Mouse (Mus musculus): ENCODE data around the gene Sppl3. TPM values are rescaled to one million over a fixed set of nuclear protein-coding genes. Genes with fewer than 3 reads are reported as not detected.
A peak's percentile ranks its signal among the peaks of the same experiment; 100 is the strongest.

Sppl3 gene
- 42.8 and 43.9 TPM in 2 replicates for total RNA-seq (2014; fragmentation: Nextera tagmentation)
- total RNA-seq (2017): 21.7 and 26.5 TPM in 2 replicates

DNA sequence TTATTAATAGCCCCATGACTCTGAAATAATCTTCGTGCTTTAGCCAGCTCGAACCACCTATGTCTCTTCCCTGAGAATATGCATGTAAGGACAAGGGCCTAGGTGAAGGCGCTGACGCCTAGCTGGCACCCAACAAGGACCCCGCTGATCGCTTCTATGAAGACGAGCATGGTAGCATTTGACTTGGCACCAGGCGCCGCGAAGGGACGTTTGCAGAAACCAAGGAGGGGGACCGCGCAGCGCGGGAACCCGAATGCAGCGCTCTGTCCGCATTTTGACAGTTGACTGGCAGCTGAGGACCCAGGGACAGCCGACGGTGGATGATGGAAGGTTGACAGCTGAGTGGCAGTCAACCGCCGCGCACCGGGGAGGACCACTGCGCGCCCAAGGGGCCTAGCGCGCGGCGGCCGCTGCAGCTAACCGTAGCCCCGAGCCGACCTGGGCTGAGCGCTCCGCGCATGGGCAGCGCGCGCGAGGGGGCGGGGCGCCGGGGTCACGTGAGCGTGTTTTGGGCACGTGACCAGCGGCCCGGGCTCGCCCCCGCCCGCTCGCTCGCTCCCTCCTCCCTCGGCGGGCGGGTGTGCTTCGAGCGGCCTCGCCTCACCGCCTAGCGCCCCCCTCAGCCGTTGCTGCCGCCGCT is at the start of gene Sppl3:
Gene Sppl3 (plus strand): TSS at position 561 of the 640 bp plus-strand sequence.
- peak; percentile 67 for ATAC-seq (replicated peaks; ENCODE audit: poor library complexity, severe bottlenecking)

DNA sequence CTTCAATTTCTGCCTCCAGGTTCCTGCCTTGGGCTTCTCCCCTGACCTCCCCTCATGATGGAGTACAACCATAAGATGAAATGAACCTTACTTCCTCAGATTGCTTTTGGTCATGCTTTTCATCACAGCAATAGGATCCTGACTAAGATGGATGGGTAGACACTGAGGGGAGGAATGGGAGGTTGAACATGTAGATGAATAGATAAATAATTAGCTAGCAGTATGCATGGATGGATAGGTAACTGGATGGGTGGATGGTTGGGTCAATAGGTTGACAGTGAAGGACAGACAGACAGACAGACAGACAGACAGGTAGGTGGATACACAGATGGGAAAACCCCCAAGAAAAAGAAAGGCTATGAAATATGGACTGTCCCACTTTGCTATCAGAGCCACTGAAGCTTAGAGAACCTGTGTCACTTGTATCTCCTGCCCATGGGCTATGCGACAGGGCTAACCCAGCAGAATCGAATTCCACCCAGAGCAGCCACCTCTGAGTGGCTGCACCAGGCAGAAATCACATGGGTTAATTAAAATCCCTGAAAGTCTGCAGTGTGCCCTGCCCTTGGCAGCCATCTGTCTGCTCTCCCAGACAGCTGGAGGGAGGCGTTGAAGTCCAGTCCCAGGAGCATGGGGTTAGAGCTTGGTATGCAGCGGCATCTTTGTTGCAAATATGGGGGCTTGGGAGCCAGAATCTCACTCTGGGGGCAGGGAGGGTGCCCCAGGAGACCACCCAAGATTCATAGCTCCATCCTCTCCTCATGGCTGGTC is 49.2 kb upstream of the Sppl3 start:
- ATAC-seq (replicated peaks; ENCODE audit: poor library complexity, severe bottlenecking): no peak

DNA sequence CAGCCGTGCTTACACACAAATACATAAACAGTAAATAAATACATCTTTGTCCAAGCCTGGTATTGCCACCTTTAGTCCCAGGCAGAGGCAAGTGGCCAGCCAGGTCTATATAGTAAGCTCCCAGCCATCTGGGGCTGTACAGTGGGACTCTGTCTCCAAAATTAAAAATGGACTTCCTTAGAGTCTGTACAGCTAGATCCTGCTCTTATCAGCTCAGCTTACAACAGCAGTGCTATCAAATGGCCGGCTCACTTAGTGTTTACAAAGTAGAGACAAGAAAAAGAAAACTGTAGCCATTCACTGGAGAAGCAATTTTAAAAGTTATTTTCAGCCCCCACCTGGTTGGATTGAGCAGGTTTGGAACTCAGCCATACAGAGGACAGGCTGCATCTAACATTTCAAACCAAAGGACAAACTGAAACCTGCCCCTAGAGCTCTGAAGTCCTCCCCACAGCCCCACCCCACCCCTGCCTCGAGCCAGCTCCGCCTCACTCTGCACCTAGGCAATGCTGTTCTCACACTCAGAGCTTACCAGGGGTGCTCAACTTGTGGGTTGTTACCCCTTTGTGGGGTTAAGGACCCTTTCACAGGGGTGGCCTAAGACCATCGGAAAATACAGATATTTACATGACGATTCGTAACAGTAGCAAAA is 46.5 kb upstream of the Sppl3 start:
- no peak for ATAC-seq (replicated peaks; ENCODE audit: poor library complexity, severe bottlenecking)

DNA sequence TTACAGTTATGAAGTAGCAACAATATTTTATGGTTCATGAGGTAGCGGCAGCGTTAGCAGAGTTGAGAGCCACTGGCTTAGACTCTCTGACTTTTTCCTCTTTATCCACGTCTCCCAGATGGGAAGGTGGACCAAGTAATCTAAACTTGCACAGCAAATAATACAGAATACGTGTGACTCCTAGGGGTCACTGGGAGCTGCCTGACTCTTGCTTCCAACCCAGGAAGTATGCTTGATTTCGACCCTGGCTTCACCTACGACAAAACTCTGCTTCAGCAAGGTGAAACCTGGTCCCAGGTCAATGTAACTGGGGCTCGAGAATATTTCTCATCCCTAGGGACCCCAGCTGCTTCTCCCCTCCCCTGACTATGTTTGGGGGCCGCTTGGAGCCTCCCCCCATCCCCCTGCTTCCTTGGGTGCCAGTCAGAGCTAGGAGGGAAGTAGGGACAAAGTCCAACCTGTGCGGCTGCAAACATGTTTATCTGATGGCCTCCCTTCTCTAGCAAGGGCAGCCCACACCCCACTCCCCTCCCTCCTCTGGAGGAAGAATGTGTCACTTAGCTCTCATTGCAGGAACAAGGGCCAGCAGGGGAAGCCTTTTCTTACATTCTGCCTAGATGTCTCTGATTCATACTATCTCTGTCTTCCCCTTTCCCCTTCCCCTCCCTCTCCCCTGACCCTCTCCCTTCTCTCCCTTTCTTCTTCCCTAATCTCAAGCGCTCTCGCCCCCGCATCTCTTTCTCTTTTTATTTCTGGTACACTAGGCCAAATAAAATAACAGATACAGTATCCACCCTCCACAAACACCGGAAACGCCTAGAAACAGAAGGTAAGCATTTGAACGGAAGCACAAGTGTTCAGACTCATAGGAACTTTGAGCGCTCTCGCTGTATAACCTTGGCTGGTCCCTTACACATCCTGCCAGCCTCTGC is 45.7 kb upstream of the Sppl3 start:
- ATAC-seq (replicated peaks; ENCODE audit: poor library complexity, severe bottlenecking): no peak

DNA sequence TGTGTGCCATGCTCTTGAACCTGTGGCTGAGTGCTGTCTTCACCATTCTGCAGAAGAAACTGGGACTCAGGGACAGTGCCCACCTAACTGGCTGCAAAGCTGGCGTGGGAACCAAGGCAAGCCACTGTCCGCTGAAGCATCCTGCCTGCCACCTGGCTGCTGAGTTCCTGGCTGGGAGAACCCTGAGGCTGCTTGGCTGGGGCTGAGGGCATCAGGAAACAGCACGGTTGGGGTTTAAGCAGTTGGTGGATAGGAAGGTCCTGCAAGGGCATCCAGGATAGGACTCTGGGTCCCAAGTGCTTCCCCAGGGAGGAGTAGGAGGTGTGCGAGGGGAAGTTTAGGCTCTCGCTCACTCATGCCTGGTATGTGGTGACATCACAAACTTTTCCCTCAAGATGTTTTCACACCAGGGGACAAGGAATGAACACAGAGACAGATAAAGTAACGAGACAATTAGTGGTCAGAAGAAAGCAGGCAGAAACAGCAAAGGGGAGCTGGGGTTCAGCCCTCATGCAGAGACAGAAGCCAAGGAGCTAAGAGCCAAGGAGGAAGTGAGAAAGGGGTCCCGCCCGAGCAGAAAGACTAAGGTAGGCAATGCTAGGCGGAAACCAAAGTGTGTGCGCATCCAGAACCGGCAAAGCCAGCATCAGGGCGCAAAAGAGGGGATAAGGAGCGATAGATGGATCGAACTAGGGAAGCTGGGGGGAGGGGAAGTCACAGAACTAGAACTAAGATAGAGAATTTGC is 43.2 kb upstream of the Sppl3 start:
- ATAC-seq (replicated peaks; ENCODE audit: poor library complexity, severe bottlenecking): peak; percentile 77

DNA sequence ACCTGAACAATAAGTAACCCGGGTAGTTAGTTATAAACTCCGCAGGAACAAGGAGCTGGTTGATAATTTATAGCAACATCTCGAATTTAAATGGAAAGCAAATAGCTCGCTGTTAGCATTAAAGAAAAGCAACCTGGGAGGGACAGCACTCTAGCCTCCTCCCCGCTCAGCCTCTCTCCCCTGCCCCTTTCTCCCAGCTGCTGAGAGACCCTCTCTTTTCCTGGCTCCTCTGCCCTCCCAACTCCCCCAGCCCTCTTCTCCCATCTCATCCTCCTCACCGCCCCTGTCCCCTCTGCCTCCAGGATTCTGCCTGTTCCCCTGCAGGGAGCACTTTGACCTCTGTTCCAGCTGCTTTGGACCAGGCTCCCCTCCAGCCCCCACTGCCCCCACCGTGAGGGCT is 42.3 kb upstream of the Sppl3 start:
- ATAC-seq (replicated peaks; ENCODE audit: poor library complexity, severe bottlenecking): no peak

DNA sequence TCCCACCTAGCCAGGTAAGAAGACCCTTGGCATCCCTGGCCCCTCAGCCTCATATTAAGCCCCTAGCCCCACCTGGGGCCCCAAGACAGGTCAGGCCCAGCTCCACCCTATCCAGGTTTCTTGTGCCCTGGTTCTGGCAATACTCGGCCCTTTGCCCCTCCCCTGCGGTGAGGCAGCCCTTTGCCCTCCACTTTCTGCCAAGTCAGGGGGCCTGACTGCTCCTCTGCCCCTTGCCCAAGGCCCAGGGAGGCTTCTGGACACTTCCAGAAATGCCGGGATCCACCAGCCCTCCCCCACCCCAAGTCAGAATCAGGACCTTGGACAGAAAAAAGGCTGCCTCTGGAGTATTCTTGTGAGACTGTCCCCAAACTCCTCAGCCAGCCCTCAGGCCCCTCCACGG is 41.9 kb upstream of the Sppl3 start:
- no peak for ATAC-seq (replicated peaks; ENCODE audit: poor library complexity, severe bottlenecking)

GRCm38 (mm10) chr5:114969609-114970215 is 41.2 kb upstream of the Sppl3 start:
- no peak for ATAC-seq (replicated peaks; ENCODE audit: poor library complexity, severe bottlenecking)

- ATAC-seq (replicated peaks; ENCODE audit: poor library complexity, severe bottlenecking): no peak
Measured at GRCm38 (mm10) chr5:114970824-114971227, 40.1 kb upstream of the Sppl3 start, which contains the start of gene Hnf1a. TSS of gene Hnf1a (minus strand) at chr5:114971094.

DNA sequence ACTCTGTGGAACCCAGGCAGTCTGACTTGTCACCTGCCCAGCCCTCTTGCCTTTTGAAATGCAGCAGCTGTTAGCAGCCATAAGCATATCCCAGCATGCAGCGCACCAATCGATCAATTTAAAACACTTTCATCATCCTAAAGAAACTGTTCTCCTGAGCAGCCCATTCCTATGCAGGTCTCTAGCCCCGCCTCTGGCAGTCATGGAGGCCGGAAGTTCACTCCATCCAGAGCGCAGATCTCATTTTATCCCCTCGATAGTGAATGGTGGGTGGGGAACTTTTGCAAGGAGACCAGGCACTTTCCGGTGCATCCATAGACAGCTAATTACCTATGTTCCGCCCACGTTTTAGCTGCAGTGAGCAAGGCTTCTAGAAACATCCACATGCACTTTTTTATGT is 38.7 kb upstream of the Sppl3 start:
- ATAC-seq (replicated peaks; ENCODE audit: poor library complexity, severe bottlenecking): no peak

DNA sequence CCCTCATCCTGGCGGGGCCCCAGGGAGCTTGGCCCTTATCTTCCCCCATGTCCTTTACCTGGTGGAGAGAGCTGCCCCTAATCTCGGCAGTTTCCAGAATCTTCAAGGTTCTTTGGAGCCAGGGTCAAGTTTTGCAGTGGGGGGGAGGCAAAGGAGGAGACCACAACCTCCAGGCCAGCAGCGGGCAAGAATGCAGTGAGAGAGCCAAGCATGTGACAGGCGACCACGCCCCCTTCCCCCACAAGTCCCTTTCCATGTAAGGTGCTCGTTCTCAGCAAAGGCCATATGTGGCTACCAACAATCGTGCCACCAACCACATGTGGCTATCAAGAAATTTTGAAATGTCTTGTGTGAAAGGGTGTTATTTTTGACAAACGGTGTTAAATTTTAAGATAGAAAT is 37.8 kb upstream of the Sppl3 start:
- ATAC-seq (replicated peaks; ENCODE audit: poor library complexity, severe bottlenecking): no peak

DNA sequence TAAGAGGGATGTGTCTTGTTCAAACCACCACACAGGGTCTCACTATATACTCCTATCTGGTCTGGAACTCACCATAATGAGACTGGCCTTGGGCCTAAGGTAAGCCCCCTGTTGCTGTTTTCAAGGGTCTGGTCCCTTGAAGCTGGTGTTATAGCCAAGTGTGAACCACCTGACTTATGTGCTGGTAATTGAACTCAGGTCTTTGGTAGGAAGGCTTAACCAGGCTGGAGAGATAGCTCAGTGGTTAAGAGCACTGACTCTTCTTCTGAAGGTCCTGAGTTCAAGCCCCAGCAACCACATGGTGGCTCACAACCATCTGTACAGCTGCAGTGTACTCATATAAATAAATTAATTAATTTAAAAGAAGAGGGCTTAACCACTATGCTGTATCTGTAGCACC is 34.0 kb upstream of the Sppl3 start:
- no peak for ATAC-seq (replicated peaks; ENCODE audit: poor library complexity, severe bottlenecking)

DNA sequence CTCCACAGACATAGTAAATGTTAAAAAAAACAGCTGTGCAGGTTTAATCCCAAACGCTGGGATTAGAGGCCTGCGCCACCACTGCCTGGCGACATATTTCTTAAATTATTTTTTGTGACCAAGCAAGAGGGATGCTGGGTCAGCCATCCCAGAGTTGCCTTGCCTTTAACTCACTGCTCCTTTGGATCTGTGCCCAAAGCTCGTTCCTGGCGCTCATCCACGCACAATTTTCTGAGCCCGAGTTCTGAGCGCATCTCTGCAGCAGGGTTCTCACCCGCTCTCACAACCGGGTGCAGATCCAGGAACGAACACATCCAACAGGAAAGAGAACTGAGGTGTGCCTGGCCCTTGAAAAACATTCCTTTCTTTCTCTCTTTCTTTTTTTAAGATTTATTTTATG is 32.5 kb upstream of the Sppl3 start:
- ATAC-seq (replicated peaks; ENCODE audit: poor library complexity, severe bottlenecking): no peak

DNA sequence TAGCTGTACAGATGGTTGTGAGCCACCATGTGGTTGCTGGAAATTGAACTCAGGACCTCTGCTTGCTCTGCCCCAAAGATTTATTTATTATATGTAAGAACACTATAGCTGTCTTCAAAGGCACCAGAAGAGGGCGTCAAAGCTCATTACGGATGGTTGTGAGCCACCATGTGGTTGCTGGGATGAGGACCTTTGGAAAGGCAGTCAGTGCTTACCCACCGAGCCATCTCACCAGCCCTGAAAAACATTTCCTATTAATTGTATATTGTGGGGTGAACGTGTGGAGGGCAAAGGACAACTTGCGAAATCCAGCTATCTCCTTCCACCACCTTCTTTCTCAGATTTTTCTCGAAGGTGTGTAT is 32.1 kb upstream of the Sppl3 start:
- ATAC-seq (replicated peaks; ENCODE audit: poor library complexity, severe bottlenecking): peak; percentile 26

DNA sequence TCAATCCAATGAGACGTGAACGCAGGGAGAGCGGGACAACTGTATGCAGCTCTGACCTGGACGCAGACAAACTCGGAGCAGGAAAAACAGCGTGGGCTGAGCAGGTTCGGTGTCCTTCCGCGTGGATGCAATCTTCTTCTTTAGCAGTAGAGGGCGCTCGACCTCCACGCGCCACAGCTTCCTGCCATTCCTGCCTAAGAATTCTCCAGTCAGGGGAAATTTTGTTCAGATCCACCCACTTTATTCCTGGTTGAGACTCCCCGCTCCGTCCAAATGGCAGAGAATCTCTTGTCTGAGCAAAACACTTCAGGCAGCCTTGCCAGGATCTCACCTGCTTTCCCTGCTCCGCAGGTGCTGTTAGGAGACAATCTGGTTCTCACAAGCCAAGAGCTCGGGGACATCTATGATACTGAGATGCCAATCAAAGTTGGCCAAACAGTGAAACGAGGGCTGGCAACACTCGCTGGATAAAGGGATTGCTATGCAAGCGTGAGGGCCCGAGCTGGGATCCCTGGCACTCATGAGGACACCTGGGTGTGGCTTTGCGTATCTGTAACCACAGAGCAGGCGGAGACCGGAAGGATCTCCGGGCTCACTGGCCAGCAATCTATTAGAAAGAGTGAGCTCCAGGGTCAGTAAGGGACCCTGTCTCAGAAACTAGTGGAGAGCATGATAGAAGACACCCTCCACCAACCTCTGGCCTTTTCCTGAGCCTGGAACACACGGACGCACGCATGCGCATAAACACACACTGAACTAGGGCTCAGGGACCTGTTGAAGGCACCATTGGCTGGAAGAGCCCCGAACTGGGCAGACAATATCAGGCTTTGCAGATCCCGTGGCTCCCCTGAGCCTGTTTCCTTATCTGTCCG is 31.5 kb upstream of the Sppl3 start:
- ATAC-seq (replicated peaks; ENCODE audit: poor library complexity, severe bottlenecking): peak; percentile 69

- no peak for ATAC-seq (replicated peaks; ENCODE audit: poor library complexity, severe bottlenecking)
Measured at GRCm38 (mm10) chr5:114980122-114980748, 30.7 kb upstream of the Sppl3 start.

- no peak for ATAC-seq (replicated peaks; ENCODE audit: poor library complexity, severe bottlenecking)
Measured at GRCm38 (mm10) chr5:114982001-114982400, 28.9 kb upstream of the Sppl3 start.

DNA sequence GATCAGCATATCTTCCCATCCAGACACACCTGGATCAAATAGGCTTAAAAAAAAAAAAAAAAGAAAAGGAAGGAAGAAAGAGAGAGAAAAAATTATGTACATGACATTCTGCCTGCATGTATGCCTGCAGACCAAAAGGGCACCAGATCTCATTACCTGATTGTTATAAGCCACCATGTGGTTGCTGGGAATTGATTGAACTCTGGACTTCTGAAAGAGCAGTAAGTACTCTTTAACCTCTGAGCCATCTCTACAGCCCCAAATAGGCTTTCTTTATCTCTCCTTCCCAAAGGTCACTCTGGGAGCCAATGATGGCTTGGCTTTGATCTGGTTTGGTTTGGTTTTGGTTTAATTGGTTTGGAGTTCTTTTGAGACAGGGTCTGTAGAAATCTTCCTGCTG is 25.9 kb upstream of the Sppl3 start:
- ATAC-seq (replicated peaks; ENCODE audit: poor library complexity, severe bottlenecking): no peak

Measured in granulocyte monocyte progenitor cell, adult 5-6 weeks (primary cell).